Mouse (Mus musculus) cerebellum, postnatal 4 days (tissue): ENCODE measurements around the gene Igfals.

Experiments used
- DNase-seq, 2 experiments: peaks; one replicate each; pipeline ENCODE4 v3.0.0; 2022; ENCODE audit warnings: low spot score in 2 of 2, mixed read lengths in 1 of 2

The Igfals gene

DNA sequence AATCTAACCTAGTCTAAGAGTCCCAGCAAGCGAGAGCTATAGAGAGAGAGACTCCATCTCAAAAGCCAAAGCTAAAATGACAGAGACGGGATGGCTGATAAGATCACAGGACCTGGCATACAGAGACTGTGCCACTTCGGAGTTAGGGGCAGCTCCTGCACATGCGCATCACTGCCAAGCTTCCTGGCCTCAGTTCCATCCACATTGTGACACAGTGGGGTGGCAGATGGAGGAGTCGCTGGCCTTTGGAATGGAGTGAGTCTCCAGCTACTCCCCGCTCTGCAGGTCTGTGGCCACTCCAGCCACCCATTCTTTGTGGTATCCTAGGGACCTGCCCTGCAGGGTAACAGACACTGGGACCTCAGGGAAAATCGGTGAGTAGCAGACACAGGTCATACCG is at the start of gene Igfals:
Gene Igfals, plus strand, starts transcription at position 222 of the 400 bp plus-strand sequence.
- DNase-seq, result no peak

GRCm38 (mm10) chr17:24817503-24817902 is 48.3 kb upstream of the Igfals start:
- no peak for DNase-seq

DNA sequence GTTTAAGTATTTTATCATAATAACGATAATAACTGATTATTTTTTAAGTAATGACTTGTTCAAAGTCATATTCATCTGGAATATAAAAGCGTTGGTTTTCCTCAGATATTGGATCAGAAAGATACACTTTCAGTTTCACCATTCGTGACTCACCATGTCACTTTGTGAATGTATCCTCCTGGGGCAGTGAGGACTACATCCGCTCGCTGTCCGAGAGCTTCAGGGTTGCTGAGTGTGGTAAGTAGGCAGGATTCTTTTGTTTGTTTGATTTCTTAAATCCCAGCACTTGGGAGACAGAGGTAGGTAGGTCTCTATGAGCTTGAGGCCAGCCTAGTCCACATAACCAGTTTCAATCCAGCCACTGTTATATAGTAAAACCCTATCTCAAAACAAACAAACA is 47.6 kb upstream of the Igfals start:
- DNase-seq, result no peak

- DNase-seq, result no peak
Measured at GRCm38 (mm10) chr17:24819469-24819868, 46.3 kb upstream of the Igfals start.

GRCm38 (mm10) chr17:24821351-24822280 is 44.2 kb upstream of the Igfals start:
- DNase-seq, result no peak

DNA sequence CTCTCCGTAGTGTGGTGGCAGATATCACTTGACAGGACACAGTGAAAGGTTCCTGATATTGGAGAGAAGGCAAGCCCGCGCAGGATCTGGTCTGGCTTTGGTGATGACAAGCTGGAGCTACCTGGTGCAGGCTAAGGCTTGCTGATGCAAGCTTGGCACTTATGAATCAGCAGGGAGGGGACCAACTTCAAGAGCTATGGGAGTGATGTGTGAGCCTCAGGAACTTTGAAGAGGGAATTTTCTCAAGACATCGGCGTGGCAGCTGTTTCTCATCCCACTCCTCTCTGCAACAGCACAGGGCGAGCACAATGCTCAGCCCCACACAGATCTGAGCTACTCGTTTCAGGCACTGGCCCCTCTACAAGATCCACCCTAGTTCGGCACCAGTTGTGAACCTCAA is 26.0 kb upstream of the Igfals start, which contains the start of gene Hagh:
Gene Hagh, plus strand, starts transcription at position 302 of the 400 bp plus-strand sequence.
- no peak for DNase-seq

GRCm38 (mm10) chr17:24840341-24840740 is 25.5 kb upstream of the Igfals start:
- no peak for DNase-seq

DNA sequence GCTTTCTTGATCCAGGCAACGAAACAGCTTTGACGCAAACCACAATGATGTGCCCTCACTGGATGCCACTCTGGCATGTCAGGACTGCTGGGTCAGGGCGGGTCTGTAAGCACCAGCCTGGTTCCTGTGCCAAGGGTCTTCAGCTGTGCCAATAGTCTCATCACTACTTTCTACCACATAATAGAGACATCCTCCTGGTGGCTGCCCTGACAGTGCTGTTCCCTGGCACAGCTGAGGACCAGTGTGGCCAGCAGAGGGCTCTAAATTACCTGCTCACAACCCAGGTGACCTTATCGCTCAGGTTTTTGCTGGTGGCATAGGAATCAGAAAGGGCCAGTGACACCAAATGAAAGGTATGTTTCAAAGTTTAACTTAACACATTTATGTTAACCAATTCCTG is 24.7 kb upstream of the Igfals start:
- no peak for DNase-seq

DNA sequence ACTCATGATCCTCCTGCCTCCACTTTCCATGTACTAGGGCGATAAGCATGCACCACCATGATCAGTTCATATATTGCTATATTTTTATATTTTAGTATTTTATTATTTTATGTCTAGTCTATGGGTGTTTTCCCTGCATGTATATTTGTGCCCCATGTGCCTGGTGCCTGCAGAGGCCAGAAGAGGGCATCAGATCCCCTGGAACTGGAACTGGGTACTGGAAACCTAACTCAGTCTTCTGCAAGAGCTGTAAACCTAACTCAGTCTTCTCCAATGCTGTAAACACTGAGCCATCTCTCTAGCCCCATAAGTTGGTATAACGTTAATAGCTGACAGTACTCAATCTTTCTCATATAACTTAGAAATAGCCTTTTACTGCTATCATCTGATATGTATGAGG is 23.2 kb upstream of the Igfals start:
- no peak for DNase-seq

DNA sequence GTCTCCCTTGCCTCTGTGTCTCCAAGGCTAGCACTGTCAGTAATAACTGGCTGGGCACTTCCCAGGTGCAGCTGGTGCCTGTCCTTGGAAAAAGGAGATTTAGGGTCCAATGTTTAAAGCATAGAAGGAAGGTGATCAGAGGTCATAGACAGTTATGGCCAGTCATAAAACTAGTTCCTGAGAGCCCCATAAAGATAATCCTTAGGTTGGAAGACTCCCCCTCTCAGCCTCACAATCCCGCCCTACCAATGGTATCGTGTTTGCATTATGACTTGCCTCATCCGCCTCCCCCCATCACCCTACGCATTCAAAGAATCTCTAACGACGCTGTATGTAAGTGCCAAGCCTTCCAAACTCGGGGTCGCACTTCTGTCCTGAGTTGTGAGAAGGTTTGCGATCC is 21.3 kb upstream of the Igfals start:
- DNase-seq, result no peak

- DNase-seq, result no peak
Measured at GRCm38 (mm10) chr17:24847386-24847785, 18.4 kb upstream of the Igfals start.

GRCm38 (mm10) chr17:24848600-24849031 is 17.2 kb upstream of the Igfals start:
- no peak for DNase-seq

GRCm38 (mm10) chr17:24849733-24850064 is 16.1 kb upstream of the Igfals start:
- DNase-seq, result no peak

- peak; percentile 75 to 91 for DNase-seq
Measured at GRCm38 (mm10) chr17:24850065-24850772, 15.6 kb upstream of the Igfals start, which contains the start of gene Fahd1. Gene Fahd1 (minus strand): TSS chr17:24850364.

DNA sequence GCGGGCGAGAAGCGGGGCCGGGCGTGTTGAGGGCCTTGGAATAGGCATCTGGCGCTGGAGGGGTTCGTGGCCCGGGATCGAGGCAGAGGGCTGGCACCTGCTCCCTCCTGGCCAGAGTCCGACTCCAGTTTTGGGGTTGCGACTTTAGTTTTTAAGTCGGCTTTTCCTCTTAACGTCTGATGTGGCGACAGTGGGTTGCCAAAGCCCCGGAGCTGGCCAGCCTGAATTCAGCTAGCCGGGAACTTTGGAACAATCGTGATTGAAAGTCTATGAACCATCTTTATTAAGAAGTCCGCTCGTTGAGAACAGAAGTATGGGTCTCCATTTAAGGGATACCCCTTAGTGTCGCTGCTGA is 15.0 kb upstream of the Igfals start:
- DNase-seq, result no peak

DNA sequence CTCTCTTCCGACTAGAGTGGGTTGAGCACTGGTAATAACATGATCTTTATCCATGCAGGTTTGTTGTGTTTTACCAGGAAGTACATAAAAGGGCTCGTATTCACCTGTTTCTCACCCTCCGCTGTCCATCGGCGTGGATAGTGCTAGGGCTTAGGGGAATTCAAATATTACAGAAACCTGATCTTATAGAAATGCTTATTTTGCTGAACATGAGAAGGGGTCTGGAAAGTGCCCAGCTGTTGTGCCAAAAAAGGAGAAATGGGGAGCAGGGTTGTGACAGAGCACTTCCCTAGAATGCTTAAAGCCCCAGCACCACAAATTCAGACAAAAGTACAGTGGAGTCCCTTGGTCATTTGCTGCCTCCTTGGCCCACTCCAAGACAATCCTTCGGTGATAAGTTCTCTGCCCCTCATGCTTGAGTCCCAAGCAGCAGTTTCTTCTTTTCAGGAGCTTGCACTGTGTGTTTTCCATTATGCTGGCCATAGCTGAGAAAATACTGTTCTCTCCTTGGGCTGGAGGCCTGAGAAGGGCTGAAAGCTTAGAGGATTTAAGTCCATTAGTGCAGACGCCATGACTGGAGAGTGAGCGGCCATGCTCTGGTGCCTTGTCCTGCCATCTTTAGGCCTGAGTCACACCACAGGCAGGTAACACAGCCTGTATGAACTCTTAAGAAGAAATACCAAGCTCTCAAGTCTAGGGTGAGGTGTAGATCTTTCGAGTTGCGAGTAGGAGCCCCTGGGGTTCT is 14.2 kb upstream of the Igfals start:
- DNase-seq, result no peak

DNA sequence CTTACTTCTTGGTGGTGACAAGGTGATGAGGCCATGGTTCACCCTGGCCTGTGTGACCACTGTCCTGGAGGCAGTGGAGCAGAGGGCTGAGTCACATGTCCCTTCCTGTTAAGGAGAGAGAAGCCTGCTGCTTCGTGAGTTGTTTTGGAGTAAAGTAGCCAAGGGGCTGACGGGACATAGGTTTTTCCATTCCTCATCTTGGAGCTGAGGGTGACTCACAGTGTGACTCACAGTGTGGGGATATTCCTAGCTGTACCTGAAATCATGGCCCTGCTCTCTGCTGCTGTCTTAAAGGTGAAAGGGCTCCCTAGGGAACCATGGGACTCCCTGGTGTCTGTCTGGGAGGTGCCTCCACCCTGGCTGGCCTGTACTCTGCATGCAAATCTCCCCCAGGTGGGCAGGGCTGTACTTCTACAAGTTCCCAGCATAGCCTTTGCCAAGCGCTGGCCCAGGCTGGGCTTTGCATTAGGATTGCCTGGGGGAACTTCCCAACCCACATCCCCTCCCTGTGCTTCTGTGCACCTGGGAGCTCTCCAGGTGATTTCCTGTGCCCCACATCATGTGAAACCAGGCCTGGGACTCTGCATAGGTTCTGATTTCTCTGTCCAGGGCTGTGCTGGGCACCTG is 9.8 kb upstream of the Igfals start:
- DNase-seq, result peak in 1 of 2 experiments; percentile 12

GRCm38 (mm10) chr17:24856589-24856988 is 9.2 kb upstream of the Igfals start:
- DNase-seq, result peak in 1 of 2 experiments; percentile 6

DNA sequence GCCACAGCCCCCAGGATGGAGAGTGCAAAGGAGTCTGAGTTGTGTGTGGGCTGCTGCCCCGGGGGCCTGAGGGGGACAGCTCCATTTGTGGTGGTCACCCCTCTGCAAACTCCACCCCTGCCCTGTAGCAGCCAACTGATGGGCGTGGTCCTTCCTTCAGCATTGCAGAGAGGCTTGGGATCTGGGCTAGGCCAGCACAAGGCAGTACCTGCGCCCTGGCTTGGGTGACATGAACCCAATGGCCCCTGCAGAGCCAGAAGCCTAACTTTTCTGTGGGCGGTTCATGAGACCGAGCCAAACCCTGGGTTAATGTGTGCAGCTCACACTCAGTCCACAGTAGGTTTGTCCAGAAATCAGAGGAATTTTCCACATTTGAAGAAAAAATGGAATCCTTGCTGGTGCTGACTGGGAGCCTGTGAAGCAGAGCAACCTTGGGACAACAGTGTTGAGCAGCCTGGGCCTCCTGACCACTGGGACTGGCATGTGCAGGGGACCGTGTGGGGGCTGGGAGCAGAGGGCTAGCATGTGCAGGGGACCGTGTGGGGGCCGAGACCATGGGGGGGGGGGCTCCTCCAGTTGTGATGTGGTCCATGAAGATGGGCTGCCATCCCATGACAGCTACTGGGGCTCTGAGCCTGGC is 7.8 kb upstream of the Igfals start:
- peak in 1 of 2 experiments; percentile 14 for DNase-seq

GRCm38 (mm10) chr17:24858967-24859366 is 6.8 kb upstream of the Igfals start:
- peak; percentile 18 to 25 for DNase-seq

GRCm38 (mm10) chr17:24860076-24860475 is 5.7 kb upstream of the Igfals start:
- DNase-seq, result no peak
